Mouse (Mus musculus) embryonic facial prominence, embryonic 11.5 days (tissue): Measurements from ENCODE around the gene Neu3. TPM values are rescaled to one million over a fixed set of nuclear protein-coding genes. Genes with fewer than 3 reads are reported as not detected.

ENCODE experiments used
- ATAC-seq: fragments of 200-750 bp; cut with Nextera tagmentation; replicated peaks from 2 replicates; pipeline ENCODE4 v1.8.0; 2017; ENCODE audit warnings: low read depth; ENCODE audit not compliant: insufficient number of reproducible peaks, low FRiP score, low TSS enrichment
- DNase-seq: peaks from one replicate; pipeline ENCODE4 v3.0.0-alpha.2; 2015; ENCODE audit warnings: low spot score
- H3K27ac ChIP-seq: fragments of 300-500 bp; sonication (generic); replicated peaks from 2 replicates; pipeline ENCODE4 v1.5.1; 2014; ENCODE audit warnings: mild to moderate bottlenecking, low read depth, low read length, control low read depth
- H3K27me3 ChIP-seq: fragments of 300-500 bp; sonication (generic); 2 replicates; pipeline ENCODE4 v1.6.1; 2014; ENCODE audit warnings: mild to moderate bottlenecking, low read length, moderate library complexity, mixed read lengths; ENCODE audit not compliant: control insufficient read depth, insufficient read depth
- H3K36me3 ChIP-seq: fragments of 300-500 bp; sonication (generic); replicated peaks from 2 replicates; pipeline ENCODE4 v1.6.1; 2014; ENCODE audit warnings: low read depth, mild to moderate bottlenecking, low read length, moderate library complexity, mixed read lengths; ENCODE audit not compliant: control insufficient read depth, insufficient read depth
- H3K4me1 ChIP-seq: fragments of 300-500 bp; sonication (generic); 2 replicates; pipeline ENCODE4 v1.6.1; 2014; ENCODE audit warnings: low read length, mixed read lengths; ENCODE audit not compliant: control insufficient read depth, insufficient read depth
- H3K4me2 ChIP-seq: fragments of 300-500 bp; sonication (generic); 2 replicates; pipeline ENCODE4 v1.6.1; 2014; ENCODE audit warnings: low read depth, mild to moderate bottlenecking, control low read depth, low read length, moderate library complexity
- H3K4me3 ChIP-seq: fragments of 300-500 bp; sonication (generic); 2 replicates; pipeline ENCODE4 v1.5.1; 2014; ENCODE audit warnings: low read depth, low read length, control low read depth
- H3K9ac ChIP-seq: fragments of 300-500 bp; sonication (generic); replicated peaks from 2 replicates; pipeline ENCODE4 v1.6.1; 2014; ENCODE audit warnings: mild to moderate bottlenecking, control low read depth, low read length
- H3K9me3 ChIP-seq: fragments of 300-500 bp; sonication (generic); replicated peaks from 2 replicates; pipeline ENCODE4 v1.6.1; 2016; ENCODE audit warnings: mild to moderate bottlenecking, low read length, inconsistent platforms, mixed read lengths; ENCODE audit not compliant: control insufficient read depth
- WGBS: fragments of 180-500 bp; shearing (Covaris S2); extraction: QIAGEN DNeasy Blood & Tissue Kit; methylation state at CpG from one replicate; pipeline ENCODE4 v1.1.7; 2014; 5-methylcytosine and 5-hydroxymethylcytosine counted together
- polyA plus RNA-seq: library from polyadenylated mRNA; unstranded; fragments of >200 nt; fragmentation: Nextera tagmentation; extraction: Ambion mirVana; gene quantifications from 2 replicates; pipeline ENCODE4 v1.2.1, GENCODE M21; 2014

Neu3 gene
- polyA plus RNA-seq, 1 experiment from 2014 or later, result 1.7 TPM

GRCm38 (mm10) chr7:99785553-99785952, 42.7 kb downstream of the Neu3 start:
- Histone ChIP-seq H3K27me3 (no peaks in the 10 kb centered on the region), H3K36me3 (no peaks in the 10 kb centered on the region), H3K9ac (no peak overlapping the region), H3K4me2 (no peak overlapping the region), H3K4me1 (no peaks in the 10 kb centered on the region), H3K27ac (no peak overlapping the region), H3K4me3 (no peak overlapping the region), H3K9me3 (no peaks in the 10 kb centered on the region)
- DNase-seq (no peak), ATAC-seq (no peak)
- 82% methylated on average over 3 of the region's 3 CpGs for WGBS

DNA sequence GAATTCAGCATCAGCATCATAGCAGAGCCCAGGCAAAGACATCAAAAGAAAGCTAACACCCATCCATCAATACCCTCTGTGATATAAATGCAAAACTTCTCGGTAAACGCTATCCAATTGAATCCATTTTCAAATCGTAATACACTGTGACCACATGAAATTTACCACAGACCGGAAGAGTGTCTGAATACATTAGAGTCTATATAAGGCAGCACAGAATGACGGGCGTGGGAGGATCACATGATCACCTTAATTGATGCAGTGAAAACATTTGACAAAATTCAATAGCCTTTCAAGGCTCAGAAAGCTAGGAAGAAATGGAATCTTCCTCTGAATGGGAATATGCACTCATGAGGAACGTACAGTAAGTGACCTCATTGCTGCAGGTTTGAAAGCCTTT, 44.8 kb downstream of the Neu3 start:
- Histone ChIP-seq H3K27me3 (no peaks in the 10 kb centered on the region), H3K9me3 (no peaks in the 10 kb centered on the region), H3K4me3 (no peak overlapping the region), H3K4me2 (no peak overlapping the region), H3K36me3 (no peaks in the 10 kb centered on the region), H3K27ac (no peak overlapping the region), H3K4me1 (no peaks in the 10 kb centered on the region), H3K9ac (no peak overlapping the region)
- no peak for ATAC-seq
- no peak for DNase-seq
- WGBS, result 88% methylated on average over 7 of the region's 7 CpGs

GRCm38 (mm10) chr7:99781916-99782315, 46.3 kb downstream of the Neu3 start:
- Histone ChIP-seq H3K36me3 (no peaks in the 10 kb centered on the region), H3K9me3 (no peaks in the 10 kb centered on the region), H3K27me3 (no peaks in the 10 kb centered on the region), H3K9ac (no peak overlapping the region), H3K27ac (no peak overlapping the region), H3K4me3 (no peak overlapping the region), H3K4me2 (no peak overlapping the region), H3K4me1 (no peaks in the 10 kb centered on the region)
- DNase-seq (no peak), ATAC-seq (no peak)
- 80% methylated on average over 2 of the region's 2 CpGs for WGBS

DNA sequence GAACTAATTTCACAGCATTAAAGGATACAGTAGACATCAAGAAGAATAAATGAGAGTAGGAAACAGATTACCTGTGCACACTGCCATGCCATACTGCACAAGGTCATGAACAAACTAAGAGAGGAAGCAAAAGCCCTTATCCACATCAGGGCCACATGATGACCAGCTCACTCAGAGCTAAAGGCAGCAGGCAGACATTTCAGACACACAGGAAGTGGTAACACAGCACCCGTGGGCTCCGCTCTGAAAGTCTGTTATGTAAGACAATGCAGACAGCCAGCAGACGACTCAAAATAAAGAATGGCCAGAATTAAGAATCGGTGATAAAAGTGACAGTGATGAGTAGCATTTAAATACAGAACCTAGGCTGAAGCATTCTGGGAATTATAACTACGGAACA, 46.8 kb downstream of the Neu3 start:
- ATAC-seq (no peak), DNase-seq (no peak)
- Histone ChIP-seq H3K27me3 (no peaks in the 10 kb centered on the region), H3K4me1 (no peaks in the 10 kb centered on the region), H3K9ac (no peak overlapping the region), H3K4me2 (no peak overlapping the region), H3K27ac (no peak overlapping the region), H3K4me3 (no peak overlapping the region), H3K36me3 (no peaks in the 10 kb centered on the region), H3K9me3 (no peaks in the 10 kb centered on the region)
- 79% methylated on average over 5 of the region's 5 CpGs for WGBS

- no peak for DNase-seq
- 96% methylated on average over 2 of the region's 2 CpGs for WGBS
Measured at GRCm38 (mm10) chr7:99763207-99763606, 65.0 kb downstream of the Neu3 start, which contains the start of gene Olfr521. Olfr521 (plus strand) TSS chr7:99763507.

More at GRCm38 (mm10) chr7:99763207-99763606, 65.0 kb downstream of the Neu3 start, which contains the start of gene Olfr521:
- no peak for ATAC-seq
- H3K36me3 ChIP-seq, result no peaks in the 10 kb centered on the region
- peaks cover 8% of the 10 kb centered on the region for H3K9me3 ChIP-seq
- no peak within 1 kb of the TSS for H3K27ac ChIP-seq
- H3K4me2 ChIP-seq, result no peak within 1 kb of the TSS
- no peaks in the 10 kb centered on the region for H3K4me1 ChIP-seq
- no peak within 1 kb of the TSS for H3K9ac ChIP-seq
- no peak within 1 kb of the TSS for H3K4me3 ChIP-seq
- H3K27me3 ChIP-seq, result no peaks in the 10 kb centered on the region

Other genes with a start within 250 kb of the Neu3 start
- gene Tpbgl, start 201.3 kb downstream of the Neu3 start, polyA plus RNA-seq, result 0.49 and 0.74 TPM in 2 replicates
- gene Slco2b1, start 117.1 kb downstream of the Neu3 start, polyA plus RNA-seq, result 0.72 and 1.4 TPM in 2 replicates
- gene Olfr520, start 98.1 kb downstream of the Neu3 start, polyA plus RNA-seq, result not detected in 2 replicates
- gene Olfr521, start 64.9 kb downstream of the Neu3 start, polyA plus RNA-seq, result not detected in 2 replicates
- 0.20 and 0.52 TPM in 2 replicates for gene Xrra1, start 30.7 kb upstream of the Neu3 start, polyA plus RNA-seq
- gene Spcs2, start 35.0 kb upstream of the Neu3 start, polyA plus RNA-seq, result 350 and 360 TPM in 2 replicates
- gene Rnf169, start 152.0 kb upstream of the Neu3 start, polyA plus RNA-seq, result 6.9 and 7.4 TPM in 2 replicates
- 0.49 and 1.3 TPM in 2 replicates for gene Chrdl2, start 177.8 kb upstream of the Neu3 start, polyA plus RNA-seq